Mouse (Mus musculus) forebrain, embryonic 15.5 days (tissue): ENCODE data around the gene Krt12. TPM values are rescaled to one million over a fixed set of nuclear protein-coding genes. Genes with fewer than 3 reads are reported as not detected.

Experiments used
- polyA plus RNA-seq: library from polyadenylated mRNA; unstranded; fragments of >200 nt; fragmentation: Nextera tagmentation; extraction: Ambion mirVana; gene quantifications from 2 replicates; pipeline ENCODE4 v1.2.1, GENCODE M21; 2015

Gene Krt12
- polyA plus RNA-seq, 1 experiment from 2014 or later, result 0.23 TPM

Other genes with a start within 250 kb of the Krt12 start
- 366 and 381 TPM in 2 replicates for gene Smarce1, start 191.2 kb downstream of the Krt12 start, polyA plus RNA-seq
- gene Krt222, start 178.2 kb downstream of the Krt12 start, polyA plus RNA-seq, result 2.3 and 3.3 TPM in 2 replicates
- gene Krt24, start 137.0 kb downstream of the Krt12 start, polyA plus RNA-seq, result not detected in 2 replicates
- 0.08 and 0.09 TPM in 2 replicates for gene Krt25, start 99.3 kb downstream of the Krt12 start, polyA plus RNA-seq
- gene Krt26, start 84.3 kb downstream of the Krt12 start, polyA plus RNA-seq, result not detected in 2 replicates
- not detected in 2 replicates for gene Krt27, start 71.2 kb downstream of the Krt12 start, polyA plus RNA-seq
- 0.14 and 0.33 TPM in 2 replicates for gene Krt28, start 47.4 kb downstream of the Krt12 start, polyA plus RNA-seq
- 31.6 and 36.1 TPM in 2 replicates for gene Krt10, start 32.9 kb downstream of the Krt12 start, polyA plus RNA-seq
- gene Krt20, start 15.9 kb upstream of the Krt12 start, polyA plus RNA-seq, result not detected in 2 replicates
- 0.10 TPM in 1 of 2 replicates, not detected in the other for gene Krt23, start 70.9 kb upstream of the Krt12 start, polyA plus RNA-seq
- not detected in 2 replicates for gene Krt39, start 99.1 kb upstream of the Krt12 start, polyA plus RNA-seq
- not detected in 2 replicates for gene Krt40, start 120.9 kb upstream of the Krt12 start, polyA plus RNA-seq
- not detected in 2 replicates for gene Krtap3-3, start 128.6 kb upstream of the Krt12 start, polyA plus RNA-seq
- not detected in 2 replicates for gene Krtap3-2, start 134.6 kb upstream of the Krt12 start, polyA plus RNA-seq
- gene Gm11939, start 137.2 kb upstream of the Krt12 start, polyA plus RNA-seq, result not detected in 2 replicates
- gene Krtap3-1, start 144.4 kb upstream of the Krt12 start, polyA plus RNA-seq, result not detected in 2 replicates
- gene Krtap1-5, start 158.8 kb upstream of the Krt12 start, polyA plus RNA-seq, result not detected in 2 replicates
- not detected in 2 replicates for gene Krtap1-4, start 161.4 kb upstream of the Krt12 start, polyA plus RNA-seq
- not detected in 2 replicates for gene Krtap1-3, start 169.1 kb upstream of the Krt12 start, polyA plus RNA-seq
- not detected in 2 replicates for gene Krtap9-3, start 175.8 kb upstream of the Krt12 start, polyA plus RNA-seq
- gene Gm11938, start 181.0 kb upstream of the Krt12 start, polyA plus RNA-seq, result not detected in 2 replicates
- not detected in 2 replicates for gene Gm11937, start 187.9 kb upstream of the Krt12 start, polyA plus RNA-seq
- gene Krtap2-4, start 192.6 kb upstream of the Krt12 start, polyA plus RNA-seq, result not detected in 2 replicates
- gene Gm11562, start 198.2 kb upstream of the Krt12 start, polyA plus RNA-seq, result not detected in 2 replicates
- gene Krtap4-1, start 206.0 kb upstream of the Krt12 start, polyA plus RNA-seq, result not detected in 2 replicates
- gene Krtap4-2, start 212.8 kb upstream of the Krt12 start, polyA plus RNA-seq, result not detected in 2 replicates
- not detected in 2 replicates for gene Krtap4-7, start 221.8 kb upstream of the Krt12 start, polyA plus RNA-seq
- not detected in 2 replicates for gene Gm11555, start 228.0 kb upstream of the Krt12 start, polyA plus RNA-seq
- not detected in 2 replicates for gene Gm11563, start 236.7 kb upstream of the Krt12 start, polyA plus RNA-seq
- gene Krtap4-6, start 243.7 kb upstream of the Krt12 start, polyA plus RNA-seq, result not detected in 2 replicates